Mouse (Mus musculus): ENCODE measurements at regions not wholly inside any gene's neighbourhood (a gene's known extent, or its start where the extent isn't known, plus 50 kb on each side); places are given as distances from the start of the nearest gene placed in this dataset.
"Not testable (repeated sequence)": the region's sequence is repeated elsewhere in the genome, so short reads cannot be mapped to it uniquely, and the experiment has no call there.

GRCm38 (mm10) chrX:76077781-76078180 lies 186.3 kb upstream of the Cldn34b3 start:
- DNase-seq (ENCODE audit: low spot score): no peak

GRCm38 (mm10) chrX:76082670-76083069 lies 181.4 kb upstream of the Cldn34b3 start:
- no peak for DNase-seq (ENCODE audit: low spot score)

GRCm38 (mm10) chrX:76110763-76111474 lies 153.2 kb upstream of the Cldn34b3 start:
- DNase-seq (ENCODE audit: low spot score): no peak

- no peak for DNase-seq (ENCODE audit: low spot score)
Observed at GRCm38 (mm10) chrX:76116086-76116485, 148.0 kb upstream of the Cldn34b3 start.

GRCm38 (mm10) chrX:76116562-76116961 lies 147.5 kb upstream of the Cldn34b3 start:
- DNase-seq (ENCODE audit: low spot score): no peak

- no peak for DNase-seq (ENCODE audit: low spot score)
Observed at GRCm38 (mm10) chrX:76120936-76121335, 143.2 kb upstream of the Cldn34b3 start.

- DNase-seq (ENCODE audit: low spot score): no peak
Observed at GRCm38 (mm10) chrX:76123355-76123754, 140.7 kb upstream of the Cldn34b3 start.

GRCm38 (mm10) chrX:76137729-76138128 lies 126.4 kb upstream of the Cldn34b3 start:
- no peak for DNase-seq (ENCODE audit: low spot score)

DNA sequence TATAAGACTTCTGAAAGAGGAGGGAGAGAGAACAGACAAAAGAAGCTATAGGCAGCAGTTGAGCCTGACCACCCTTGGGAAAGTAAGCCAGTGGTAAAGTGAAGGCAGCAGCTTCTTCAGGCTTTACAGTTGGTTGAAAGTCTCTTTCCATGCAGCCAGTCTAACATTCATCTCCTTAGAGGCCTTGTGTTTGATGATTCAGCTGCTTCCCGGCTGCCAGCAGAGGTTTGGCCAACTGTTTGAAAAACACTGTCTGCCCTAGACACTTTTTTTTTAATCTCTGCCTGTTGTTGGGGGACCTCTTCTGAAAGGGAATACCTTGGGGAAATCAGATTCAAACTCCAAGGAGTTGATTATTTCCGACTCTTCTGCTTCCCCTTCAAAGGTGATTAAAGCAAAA lies 123.1 kb upstream of the Cldn34b3 start:
- no peak for DNase-seq (ENCODE audit: low spot score)

DNA sequence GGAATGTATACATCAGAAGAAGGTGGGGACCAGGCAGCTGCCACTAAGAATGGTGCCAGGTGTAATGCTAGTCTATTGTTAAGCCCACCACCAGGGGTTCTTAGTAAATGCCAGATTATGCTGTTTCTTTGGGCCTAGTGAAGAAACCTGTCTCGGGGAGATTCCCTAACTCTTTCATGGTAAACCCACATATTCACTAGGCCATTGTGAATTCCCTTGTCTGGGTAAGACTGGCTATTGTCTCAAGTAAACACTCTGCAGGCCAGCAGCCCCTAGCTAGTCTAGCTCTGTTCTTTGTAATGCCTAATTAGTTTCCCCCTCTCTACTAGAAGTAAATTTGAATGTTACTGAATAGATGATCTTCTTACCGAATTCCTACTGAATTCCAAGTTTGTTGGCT lies 89.3 kb upstream of the Cldn34b3 start:
- not testable (repeated sequence) for DNase-seq (ENCODE audit: low spot score)

- DNase-seq (ENCODE audit: low spot score): no peak
Observed at GRCm38 (mm10) chrX:76181446-76182148, 82.5 kb upstream of the Cldn34b3 start.

DNA sequence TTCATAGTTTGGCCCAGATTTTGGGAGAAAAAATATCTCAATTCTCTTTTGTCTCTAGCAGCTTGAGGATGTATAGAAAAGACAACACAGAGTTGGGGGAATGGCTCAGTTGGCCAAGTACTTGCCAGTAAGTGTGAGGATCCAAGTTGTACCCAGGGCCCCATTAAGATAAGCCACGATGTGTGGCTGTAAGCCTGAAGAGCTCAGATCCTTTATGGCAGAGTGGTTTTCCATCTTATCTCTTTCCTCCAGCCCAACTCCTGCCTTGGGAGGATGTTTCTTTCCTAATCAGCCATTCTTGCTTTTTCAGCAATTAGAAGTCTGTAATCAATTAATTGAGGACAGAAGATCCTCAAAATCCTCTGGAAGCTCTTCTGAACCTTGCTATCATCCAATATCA lies 63.5 kb upstream of the Cldn34b3 start:
- DNase-seq (ENCODE audit: low spot score): no peak

DNA sequence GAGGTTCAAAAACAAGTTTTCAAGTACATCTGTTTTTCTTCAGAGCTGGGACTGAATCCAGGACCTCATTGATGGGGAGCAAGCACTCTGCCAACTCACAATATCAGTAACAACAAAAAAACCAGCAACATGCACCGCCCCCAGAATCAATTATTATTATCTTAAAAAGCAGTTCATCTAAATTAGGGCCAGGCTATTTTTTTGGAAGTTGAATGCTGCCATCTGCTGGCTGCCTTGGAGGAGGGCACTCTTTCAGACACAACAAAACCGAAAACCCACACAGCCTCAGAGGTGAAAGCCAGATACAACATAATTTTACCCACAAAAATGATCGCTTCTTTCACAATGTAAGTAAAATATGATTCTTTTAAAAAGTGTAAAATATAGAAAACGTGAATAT lies 62.7 kb upstream of the Cldn34b3 start:
- DNase-seq (ENCODE audit: low spot score): peak; percentile 57

All from adipocyte (in vitro differentiated cells).